Mouse (Mus musculus): ENCODE data around the gene Brd4. TPM values are rescaled to one million over a fixed set of nuclear protein-coding genes. Genes with fewer than 3 reads are reported as not detected.
"Not testable (repeated sequence)": the region's sequence is repeated elsewhere in the genome, so short reads cannot be mapped to it uniquely, and the experiment has no call there.

Brd4 gene
- total RNA-seq, 2 experiments from 2014 or later = 14.4 to 116 TPM

- peak; percentile 35; the same call in 1 of the 2 replicates for ATAC-seq (replicated peaks; ENCODE audit: poor library complexity, severe bottlenecking)
These were observed 43.5 kb downstream of the Brd4 start for GRCm38 (mm10) chr17:32240881-32241531.

- ATAC-seq (replicated peaks; ENCODE audit: poor library complexity, severe bottlenecking) = no peak
These were observed 45.9 kb downstream of the Brd4 start for GRCm38 (mm10) chr17:32238589-32238988.

GRCm38 (mm10) chr17:32235534-32236191 is 48.9 kb downstream of the Brd4 start:
- no peak for ATAC-seq (replicated peaks; ENCODE audit: poor library complexity, severe bottlenecking)

- ATAC-seq (replicated peaks; ENCODE audit: poor library complexity, severe bottlenecking) = no peak
These were observed 51.3 kb downstream of the Brd4 start for GRCm38 (mm10) chr17:32233174-32233573.

- no peak for ATAC-seq (replicated peaks; ENCODE audit: poor library complexity, severe bottlenecking)
These were observed 55.3 kb downstream of the Brd4 start for GRCm38 (mm10) chr17:32229256-32229655.

GRCm38 (mm10) chr17:32220873-32221272 is 63.6 kb downstream of the Brd4 start:
- no peak for ATAC-seq (replicated peaks; ENCODE audit: poor library complexity, severe bottlenecking)

GRCm38 (mm10) chr17:32215587-32215986 is 68.9 kb downstream of the Brd4 start:
- ATAC-seq (replicated peaks; ENCODE audit: poor library complexity, severe bottlenecking) = not testable (repeated sequence)

- not testable (repeated sequence) for ATAC-seq (replicated peaks; ENCODE audit: poor library complexity, severe bottlenecking)
These were observed 73.0 kb downstream of the Brd4 start for GRCm38 (mm10) chr17:32211554-32211953.

- peak; percentile 40; the same call in 1 of the 2 replicates for ATAC-seq (replicated peaks; ENCODE audit: poor library complexity, severe bottlenecking)
These were observed 74.8 kb downstream of the Brd4 start for GRCm38 (mm10) chr17:32209752-32210151.

- no peak for ATAC-seq (replicated peaks; ENCODE audit: poor library complexity, severe bottlenecking)
These were observed 75.4 kb downstream of the Brd4 start for GRCm38 (mm10) chr17:32209144-32209543.

- no peak for ATAC-seq (replicated peaks; ENCODE audit: poor library complexity, severe bottlenecking)
These were observed 76.8 kb downstream of the Brd4 start for GRCm38 (mm10) chr17:32207586-32208245.

GRCm38 (mm10) chr17:32205345-32205744 is 79.2 kb downstream of the Brd4 start:
- no peak for ATAC-seq (replicated peaks; ENCODE audit: poor library complexity, severe bottlenecking)

- ATAC-seq (replicated peaks; ENCODE audit: poor library complexity, severe bottlenecking) = no peak
These were observed 81.5 kb downstream of the Brd4 start for GRCm38 (mm10) chr17:32202972-32203371.

- ATAC-seq (replicated peaks; ENCODE audit: poor library complexity, severe bottlenecking) = no peak
These were observed 83.4 kb downstream of the Brd4 start for GRCm38 (mm10) chr17:32201086-32201485.

- no peak for ATAC-seq (replicated peaks; ENCODE audit: poor library complexity, severe bottlenecking)
These were observed 84.7 kb downstream of the Brd4 start for GRCm38 (mm10) chr17:32199796-32200195.

GRCm38 (mm10) chr17:32197156-32197555 is 87.4 kb downstream of the Brd4 start:
- ATAC-seq (replicated peaks; ENCODE audit: poor library complexity, severe bottlenecking) = no peak

- ATAC-seq (replicated peaks; ENCODE audit: poor library complexity, severe bottlenecking) = peak; percentile 58
These were observed 88.8 kb downstream of the Brd4 start for GRCm38 (mm10) chr17:32195725-32196124.

- ATAC-seq (replicated peaks; ENCODE audit: poor library complexity, severe bottlenecking) = no peak
These were observed 91.5 kb downstream of the Brd4 start for GRCm38 (mm10) chr17:32193010-32193409.

- ATAC-seq (replicated peaks; ENCODE audit: poor library complexity, severe bottlenecking) = peak; percentile 49
These were observed 94.7 kb downstream of the Brd4 start for GRCm38 (mm10) chr17:32189850-32190249.

- peak; percentile 43; the same call in 1 of the 2 replicates for ATAC-seq (replicated peaks; ENCODE audit: poor library complexity, severe bottlenecking)
These were observed 95.5 kb downstream of the Brd4 start, which contains the start of gene Ephx3 for GRCm38 (mm10) chr17:32188863-32189636. Gene Ephx3 (minus strand): TSS chr17:32189549.

Data from granulocyte monocyte progenitor cell, adult 5-6 weeks (primary cell).